Comparison of ENCODE assay signal across 24 mouse cellular contexts in genomic region chr1:86932810-86933209, GRCm38 (mm10).
DNase-seq lines count a peak whose midpoint lies in the region; ATAC-seq and TF ChIP-seq lines count a peak whose summit lies in the region.
"Had no signal": no experiment of that assay in that cellular context is flagged by ENCODE, and none has a peak within 500 bp of the region (broad histone marks: within the 10 kb centered on the region; RNA-seq: fewer than 3 reads in every experiment).

No protein-coding gene starts in this region.

- H3K36me3 ChIP-seq in lung, embryonic 14.5 days (ENCODE audit: insufficient read depth) = no peaks in the 10 kb centered on the region
- H3K36me3 ChIP-seq in lung, postnatal 0 days (ENCODE audit: insufficient read depth, low read length) = no peaks in the 10 kb centered on the region

- DNase-seq in layer of hippocampus, adult 2 months (ENCODE audit: low spot score in 2 of 2) = no peak
- no peak for DNase-seq in layer of hippocampus, adult 18-20 months (ENCODE audit: low spot score in 2 of 2)
- peak; percentile 43 for DNase-seq in lung, embryonic 14.5 days
- no peak for DNase-seq in lung, postnatal 14 days
- DNase-seq in lung, postnatal 0 days (ENCODE audit: low spot score) = peak; percentile 40
- no peak for DNase-seq in lung, adult 18-20 months
- DNase-seq: adrenal gland, adult 8-10 months; adrenal gland, postnatal 14 days; adrenal gland, postnatal 36 days; B cell, adult 2 months; cerebellum, adult 11-12 months; cerebellum, adult 2 months; cerebellum, adult 9-10 months; cerebellum, postnatal 10 days; cerebellum, postnatal 25 days had no signal

- no peak for TF ChIP-seq CTCF in layer of hippocampus, adult 2 months (conservative IDR thresholded peaks at IDR 0.05)
- 0 out of 2 replicates have a peak, but pooled peaks have one; percentile 8 for TF ChIP-seq CTCF in lung, embryonic 14.5 days (IDR thresholded peaks at IDR 0.05; ENCODE audit: low read depth)
- TF ChIP-seq CTCF in lung, postnatal 0 days (IDR thresholded peaks at IDR 0.05) = no peak

- H3K4me1 ChIP-seq in lung, embryonic 14.5 days (ENCODE audit: insufficient read depth) = no peaks in the 10 kb centered on the region
- no peaks in the 10 kb centered on the region for H3K4me1 ChIP-seq in lung, postnatal 0 days (ENCODE audit: insufficient read depth, low read depth, low read length)
- H3K4me1 ChIP-seq: embryonic facial prominence, embryonic 10.5 days; embryonic facial prominence, embryonic 12.5 days; forebrain, embryonic 13.5 days; forebrain, embryonic 15.5 days had no signal

- no peak for ATAC-seq in lung, embryonic 14.5 days (ENCODE audit: insufficient read depth)
- peak; percentile 40; the same call in 1 of the 2 replicates for ATAC-seq in lung, postnatal 0 days
- ATAC-seq: activated CD4-positive, CD25-positive, alpha-beta regulatory T cell, adult 4 months; CD4-positive, CD25-positive, alpha-beta regulatory T cell, adult 4 months; forebrain, embryonic 13.5 days; forebrain, embryonic 15.5 days; Patski had no signal

- no peak for TF ChIP-seq EP300 in lung, postnatal 0 days (IDR thresholded peaks at IDR 0.05)

- H3K9me3 ChIP-seq in lung, embryonic 14.5 days (ENCODE audit: low read depth, low read length) = no peaks in the 10 kb centered on the region
- H3K9me3 ChIP-seq in lung, postnatal 0 days (ENCODE audit: low read length) = no peaks in the 10 kb centered on the region
- H3K9me3 ChIP-seq: embryonic facial prominence, embryonic 10.5 days; embryonic facial prominence, embryonic 12.5 days; forebrain, embryonic 13.5 days; forebrain, embryonic 15.5 days; G1E had no signal

- 61% methylated on average over 4 of the region's 4 CpGs for WGBS in lung, embryonic 14.5 days
- WGBS in lung, postnatal 0 days = 51% methylated on average over 4 of the region's 4 CpGs

- H3K27ac ChIP-seq in layer of hippocampus, adult 2 months = peak overlapping the region; percentile 74
- H3K27ac ChIP-seq in lung, embryonic 14.5 days (ENCODE audit: low read depth) = no peak overlapping the region
- no peak overlapping the region for H3K27ac ChIP-seq in lung, postnatal 0 days (ENCODE audit: low read length)
- H3K27ac ChIP-seq: embryonic facial prominence, embryonic 10.5 days; embryonic facial prominence, embryonic 12.5 days; forebrain, embryonic 13.5 days; forebrain, embryonic 15.5 days had no signal

- H3K9ac ChIP-seq in lung, embryonic 14.5 days = no peak overlapping the region
- no peak overlapping the region for H3K9ac ChIP-seq in lung, postnatal 0 days (replicated peaks; ENCODE audit: low read depth)
- H3K9ac ChIP-seq: embryonic facial prominence, embryonic 12.5 days; forebrain, embryonic 13.5 days; forebrain, embryonic 15.5 days had no signal

- no peaks in the 10 kb centered on the region for H3K27me3 ChIP-seq in lung, embryonic 14.5 days (ENCODE audit: insufficient read depth, low read length)
- no peaks in the 10 kb centered on the region for H3K27me3 ChIP-seq in lung, postnatal 0 days (replicated peaks; ENCODE audit: insufficient read depth, low read length)
- H3K27me3 ChIP-seq: CH12.LX; embryonic facial prominence, embryonic 12.5 days; forebrain, embryonic 13.5 days; forebrain, embryonic 15.5 days; Patski had no signal

- H3K4me3 ChIP-seq in layer of hippocampus, adult 2 months = no peak overlapping the region
- H3K4me3 ChIP-seq in lung, embryonic 14.5 days (ENCODE audit: low read depth, low read length) = no peak overlapping the region
- H3K4me3 ChIP-seq in lung, postnatal 0 days (ENCODE audit: low read depth, low read length) = no peak overlapping the region
- H3K4me3 ChIP-seq: embryonic facial prominence, embryonic 10.5 days; embryonic facial prominence, embryonic 12.5 days; forebrain, embryonic 13.5 days; forebrain, embryonic 15.5 days had no signal

- no peak overlapping the region for H3K4me2 ChIP-seq in lung, embryonic 14.5 days
- H3K4me2 ChIP-seq in lung, postnatal 0 days (replicated peaks; ENCODE audit: low read depth, low read length) = no peak overlapping the region
- H3K4me2 ChIP-seq: embryonic facial prominence, embryonic 12.5 days; forebrain, embryonic 13.5 days; forebrain, embryonic 15.5 days had no signal

Comparison
In these comparisons a context has a peak if more than half of its experiments do, and no peak if none do; other contexts are left out.
1. DNase-seq: peak in lung, embryonic 14.5 days (single experiment) and lung, postnatal 0 days (single experiment); none in layer of hippocampus, adult 2 months (0 of 2), layer of hippocampus, adult 18-20 months (0 of 2), lung, postnatal 14 days (single experiment) and lung, adult 18-20 months (0 of 2).